Mouse (Mus musculus): ENCODE data around the gene Il10rb. TPM values are rescaled to one million over a fixed set of nuclear protein-coding genes. Genes with fewer than 3 reads are reported as not detected.

Gene Il10rb
- total RNA-seq, 2 experiments from 2014 or later, result 9.4 to 10.2 TPM

- intact Hi-C loops (cut with DNase I), result loop anchor here (2.0 kb wide), 1 partner anchor 20 kb away; the partner anchor contains the start of gene Ifnar1
- DNase-seq (ENCODE audit: low spot score in 2 of 2), result peak; percentile 77 to 79
Measured at GRCm38 (mm10) chr16:91464594-91465504, 58.9 kb downstream of the Il10rb start.

DNA sequence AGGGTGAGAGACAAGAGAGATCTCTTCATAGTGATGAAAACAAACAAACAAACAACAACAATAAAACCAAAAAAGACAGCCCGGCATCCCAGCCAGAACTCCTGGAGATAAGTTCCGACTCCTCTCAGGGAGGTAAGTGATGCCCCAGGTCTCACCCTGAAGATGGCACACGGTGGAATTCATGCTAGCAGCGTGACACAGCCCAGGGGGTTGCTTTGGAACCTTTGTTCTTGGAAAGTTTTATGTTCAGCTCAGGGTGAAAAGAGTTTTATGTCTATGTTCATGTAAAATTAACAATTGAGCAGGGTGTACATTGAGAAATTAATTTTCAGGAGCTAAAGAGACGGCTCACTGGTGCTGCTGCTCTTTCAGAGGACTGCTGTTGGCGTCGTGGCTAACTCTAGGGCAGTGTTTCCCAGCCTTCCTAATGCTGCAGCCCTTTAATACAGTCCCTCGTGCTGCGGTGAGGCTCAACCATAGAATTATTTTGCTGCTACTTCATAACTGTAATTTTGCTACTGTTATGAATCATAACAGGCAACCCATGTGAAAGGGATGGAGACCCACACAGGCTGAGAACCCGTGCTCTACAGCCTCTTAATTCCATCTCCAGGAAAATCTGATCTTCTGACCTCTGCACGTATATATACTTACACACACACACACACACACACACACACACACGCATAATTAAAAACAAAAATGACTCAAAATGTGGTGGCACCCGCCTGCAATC is 59.7 kb downstream of the Il10rb start:
- intact Hi-C loops (cut with DNase I), result loop anchor here (2.0 kb wide), 1 partner anchor 19 kb away; the partner anchor contains the start of gene Ifnar1
- no peak for DNase-seq (ENCODE audit: low spot score in 2 of 2)

DNA sequence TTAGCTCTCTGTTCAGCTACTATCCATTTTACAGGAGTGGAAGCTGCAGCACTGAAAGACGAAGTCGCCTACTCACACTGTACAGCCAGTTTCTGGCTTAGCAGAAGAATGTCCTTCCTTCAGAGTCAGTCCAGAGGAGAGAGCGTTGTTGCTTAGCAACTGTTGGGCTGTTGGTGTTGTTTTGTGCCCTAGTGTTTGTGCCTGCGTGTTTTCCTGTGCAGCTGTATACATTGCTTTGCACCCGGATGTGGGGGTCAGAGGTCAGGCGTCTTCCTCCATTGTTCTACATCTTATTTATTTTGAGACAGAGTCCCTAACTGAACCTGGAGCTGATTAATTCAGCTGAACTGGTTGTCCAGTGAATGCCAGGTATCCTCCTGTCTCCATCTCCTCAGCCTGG is 60.6 kb downstream of the Il10rb start:
- intact Hi-C loops (cut with DNase I), result no loop called here
- no peak for DNase-seq (ENCODE audit: low spot score in 2 of 2)

GRCm38 (mm10) chr16:91470470-91470869 is 64.5 kb downstream of the Il10rb start:
- intact Hi-C loops (cut with DNase I), result no loop called here
- DNase-seq (ENCODE audit: low spot score in 2 of 2), result no peak

GRCm38 (mm10) chr16:91471481-91471880 is 65.5 kb downstream of the Il10rb start:
- intact Hi-C loops (cut with DNase I), result no loop called here
- DNase-seq (ENCODE audit: low spot score in 2 of 2), result no peak

Other genes with a start within 250 kb of the Il10rb start
- 10 to 100 TPM; 22.1 to 27.1 TPM for gene Olig2, start 180.7 kb upstream of the Il10rb start, total RNA-seq (2021)
- gene Olig1, start 136.4 kb upstream of the Il10rb start, total RNA-seq (2021), result 100 to 1,000 TPM in 1 of 2 experiments, 10 to 100 TPM in 1; 99.3 to 114 TPM
- 10 to 100 TPM; 19.4 to 25.1 TPM for gene Ifnar2, start 33.4 kb upstream of the Il10rb start, total RNA-seq (2021)
- gene Gm21970, start 14.4 kb upstream of the Il10rb start, total RNA-seq (2021), result not detected
- 10 to 100 TPM; 54.3 to 54.5 TPM for gene Ifnar1, start 79.1 kb downstream of the Il10rb start, total RNA-seq (2021)
- gene Ifngr2, start 140.9 kb downstream of the Il10rb start, total RNA-seq (2021), result 10 to 100 TPM; 33.6 to 39.8 TPM
- 10 to 100 TPM; 90.7 to 92.5 TPM for gene Tmem50b, start 191.6 kb downstream of the Il10rb start, total RNA-seq (2021)
- gene Dnajc28, start 212.9 kb downstream of the Il10rb start, total RNA-seq (2021), result 10 to 100 TPM in 1 of 2 experiments, 1 to 10 TPM in 1; 5.8 to 10.4 TPM
- gene Gart, start 240.8 kb downstream of the Il10rb start, total RNA-seq (2021), result 10 to 100 TPM; 50.0 to 50.8 TPM
- gene Son, start 241.3 kb downstream of the Il10rb start, total RNA-seq (2021), result 100 to 1,000 TPM; 177 to 236 TPM

Measured in left cerebral cortex, postnatal 36 days (tissue).